Mouse (Mus musculus) brain, embryonic 14.5 days (tissue): ENCODE results near the gene Cdh8.

Source experiments
- CTCF ChIP-seq: fragments of 200-500 bp; IDR thresholded peaks from 2 replicates; pipeline ENCODE4 v1.5.1; 2012; ENCODE audit warnings: inconsistent platforms, mild to moderate bottlenecking, moderate library complexity, borderline replicate concordance; ENCODE audit not compliant: insufficient read depth, insufficient read length; ENCODE audit errors: extremely low read depth
- POLR2A ChIP-seq: fragments of 200-500 bp; IDR thresholded peaks from 2 replicates; pipeline ENCODE4 v1.6.1; 2012; ENCODE audit warnings: mild to moderate bottlenecking, inconsistent platforms, borderline replicate concordance; ENCODE audit not compliant: poor library complexity, insufficient read depth, insufficient read length, severe bottlenecking; ENCODE audit errors: extremely low read depth

- TF ChIP-seq POLR2A, result no peak
- no peak for TF ChIP-seq CTCF
Measured at GRCm38 (mm10) chr8:99353221-99353620, 63.0 kb downstream of the Cdh8 start.
